Mouse (Mus musculus) midbrain, postnatal 0 days (tissue): ENCODE measurements at regions not wholly inside any gene's neighbourhood (a gene's known extent, or its start where the extent isn't known, plus 50 kb on each side); places are given as distances from the start of the nearest gene placed in this dataset.

Source experiments
- ATAC-seq: fragments of 200-750 bp; cut with Nextera tagmentation; 2 replicates; pipeline ENCODE4 v1.8.0; 2017; ENCODE audit warnings: moderate number of reproducible peaks, mild to moderate bottlenecking, moderate TSS enrichment, moderate library complexity; ENCODE audit not compliant: low FRiP score
- DNase-seq: peaks from one replicate; pipeline ENCODE4 v3.0.0-alpha.2; 2015; ENCODE audit warnings: low spot score
- H3K27ac ChIP-seq: fragments of 300-500 bp; sonication (generic); 2 replicates; pipeline ENCODE4 v1.5.1; 2014; ENCODE audit warnings: low read depth, mild to moderate bottlenecking, low read length, mixed read lengths
- H3K27me3 ChIP-seq: fragments of 300-500 bp; sonication (generic); 2 replicates; pipeline ENCODE4 v1.6.1; 2014; ENCODE audit warnings: low read length, control low read depth, mixed read lengths; ENCODE audit not compliant: insufficient read depth
- H3K36me3 ChIP-seq: fragments of 300-500 bp; sonication (generic); 2 replicates; pipeline ENCODE4 v1.6.1; 2014; ENCODE audit warnings: low read length, control low read depth, mixed read lengths; ENCODE audit not compliant: insufficient read depth
- H3K4me1 ChIP-seq: fragments of 300-500 bp; sonication (generic); 2 replicates; pipeline ENCODE4 v1.6.1; 2014; ENCODE audit warnings: mild to moderate bottlenecking, control low read depth, antibody characterized with exemption, low read length, mixed read lengths; ENCODE audit not compliant: insufficient read depth
- H3K4me2 ChIP-seq: fragments of 300-500 bp; sonication (generic); 2 replicates; pipeline ENCODE4 v1.6.1; 2014; ENCODE audit warnings: low read depth, mild to moderate bottlenecking, low read length, mixed read lengths; ENCODE audit not compliant: poor library complexity, severe bottlenecking
- H3K4me3 ChIP-seq: fragments of 300-500 bp; sonication (generic); 2 replicates; pipeline ENCODE4 v1.5.1; 2014; ENCODE audit warnings: low read depth, mild to moderate bottlenecking, low read length, moderate library complexity
- H3K9ac ChIP-seq: fragments of 300-500 bp; sonication (generic); replicated peaks from 2 replicates; pipeline ENCODE4 v1.6.1; 2014; ENCODE audit warnings: mild to moderate bottlenecking, low read length, moderate library complexity, mixed read lengths; ENCODE audit not compliant: poor library complexity, severe bottlenecking
- H3K9me3 ChIP-seq: fragments of 300-500 bp; sonication (generic); 2 replicates; pipeline ENCODE4 v1.6.1; 2016; ENCODE audit warnings: low read length, control low read depth
- CTCF ChIP-seq: IDR thresholded peaks from 2 replicates; pipeline ENCODE4 v1.5.1; 2016; ENCODE audit warnings: antibody characterized with exemption, mild to moderate bottlenecking
- WGBS: fragments of 180-500 bp; shearing (Covaris S2); extraction: QIAGEN DNeasy Blood & Tissue Kit; methylation state at CpG from one replicate; pipeline ENCODE4 v1.1.7; 2014; 5-methylcytosine and 5-hydroxymethylcytosine counted together

- no peak for ATAC-seq
- no peak overlapping the region for H3K4me2 ChIP-seq
- no peak overlapping the region for H3K9ac ChIP-seq
- no peak for TF ChIP-seq CTCF
- no peaks in the 10 kb centered on the region for H3K36me3 ChIP-seq
- H3K4me1 ChIP-seq, result no peaks in the 10 kb centered on the region
- H3K4me3 ChIP-seq, result no peak overlapping the region
- DNase-seq, result no peak
- H3K27me3 ChIP-seq, result no peaks in the 10 kb centered on the region
- H3K9me3 ChIP-seq, result no peaks in the 10 kb centered on the region
- 74% methylated on average over 2 of the region's 2 CpGs for WGBS
- no peak overlapping the region for H3K27ac ChIP-seq
These were observed 1113.7 kb upstream of the Zeb2 start for GRCm38 (mm10) chr2:46230791-46231450.

DNA sequence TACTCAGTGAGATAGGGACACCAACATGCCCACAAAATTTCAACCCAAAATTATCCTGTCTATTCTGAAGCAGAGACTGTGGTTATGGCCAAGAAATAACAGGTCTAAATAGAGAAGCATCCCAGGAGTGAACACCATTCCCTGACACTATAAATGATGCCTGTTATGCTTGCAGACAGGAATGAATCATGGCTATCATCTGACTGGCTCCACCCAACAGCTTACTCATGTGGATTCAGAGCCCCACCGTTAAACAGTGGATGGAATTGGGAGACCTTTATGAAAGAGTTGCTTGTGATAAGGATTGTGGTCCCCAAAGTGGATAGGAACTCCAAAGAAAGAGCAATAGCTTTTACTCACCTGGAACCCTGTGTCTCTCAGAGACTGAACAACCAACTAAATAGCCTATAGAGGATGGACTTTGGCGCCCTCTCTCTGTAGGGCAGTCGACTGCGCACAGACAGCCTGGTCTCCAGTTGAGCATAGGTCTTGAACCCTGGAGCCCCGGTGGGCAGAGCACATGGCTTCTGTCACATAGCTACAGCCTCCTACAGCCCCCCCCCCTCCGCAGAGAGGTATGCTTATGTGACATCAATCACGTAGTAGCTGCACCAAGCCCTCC, 1101.3 kb upstream of the Zeb2 start:
- Histone ChIP-seq H3K27me3 (no peaks in the 10 kb centered on the region), H3K9ac (no peak overlapping the region), H3K27ac (no peak overlapping the region), H3K9me3 (no peaks in the 10 kb centered on the region), H3K36me3 (no peaks in the 10 kb centered on the region), H3K4me1 (no peaks in the 10 kb centered on the region), H3K4me3 (no peak overlapping the region), H3K4me2 (no peak overlapping the region)
- no peak for TF ChIP-seq CTCF
- WGBS, result 96% methylated on average over 7 of the region's 7 CpGs
- ATAC-seq, result no peak
- DNase-seq, result no peak

GRCm38 (mm10) chr2:46199341-46199740, 1082.1 kb upstream of the Zeb2 start:
- no peaks in the 10 kb centered on the region for H3K36me3 ChIP-seq
- DNase-seq (no peak), ATAC-seq (no peak)
- H3K27me3 ChIP-seq, result no peaks in the 10 kb centered on the region
- WGBS, result 59% methylated on average over 1 of the region's 1 CpGs
- H3K27ac ChIP-seq, result no peak overlapping the region
- TF ChIP-seq CTCF, result no peak
- no peaks in the 10 kb centered on the region for H3K4me1 ChIP-seq
- no peaks in the 10 kb centered on the region for H3K9me3 ChIP-seq
- H3K4me2 ChIP-seq, result no peak overlapping the region
- H3K4me3 ChIP-seq, result no peak overlapping the region
- no peak overlapping the region for H3K9ac ChIP-seq

DNA sequence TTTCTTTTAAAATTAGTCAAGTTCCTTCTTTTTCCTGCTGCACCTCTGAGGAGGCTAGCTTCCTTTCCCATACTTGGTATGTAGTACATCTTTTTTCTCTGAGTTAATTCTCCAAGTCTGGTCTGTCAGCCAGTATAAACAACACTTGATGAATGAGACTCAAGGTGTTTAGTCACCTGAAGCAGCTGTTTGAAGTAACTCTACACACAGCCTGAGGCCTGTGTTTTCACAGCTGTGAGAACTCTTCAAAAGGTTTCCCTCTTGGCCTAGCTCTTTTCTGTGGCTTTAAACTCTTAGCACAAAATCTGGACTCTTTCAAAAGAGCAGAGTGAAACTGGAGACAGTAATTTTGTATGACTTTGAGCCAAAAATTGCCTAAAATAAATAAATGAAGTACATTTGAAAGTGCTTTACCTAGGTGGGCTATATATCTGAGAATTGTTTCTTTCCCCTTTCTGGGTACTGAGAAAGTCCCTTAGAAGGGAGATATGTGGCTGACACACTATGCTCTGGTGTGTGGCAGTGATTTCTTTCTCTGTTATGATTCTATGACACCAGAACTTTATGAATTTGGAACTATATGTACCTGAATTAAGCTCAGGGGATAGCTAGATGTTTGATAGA, 1070.2 kb upstream of the Zeb2 start:
- H3K9ac ChIP-seq, result no peak overlapping the region
- no peaks in the 10 kb centered on the region for H3K9me3 ChIP-seq
- no peaks in the 10 kb centered on the region for H3K36me3 ChIP-seq
- no peak overlapping the region for H3K4me3 ChIP-seq
- H3K27ac ChIP-seq, result no peak overlapping the region
- H3K27me3 ChIP-seq, result no peaks in the 10 kb centered on the region
- no peak for TF ChIP-seq CTCF
- no peak overlapping the region for H3K4me2 ChIP-seq
- DNase-seq (no peak), ATAC-seq (no peak)
- no peaks in the 10 kb centered on the region for H3K4me1 ChIP-seq

DNA sequence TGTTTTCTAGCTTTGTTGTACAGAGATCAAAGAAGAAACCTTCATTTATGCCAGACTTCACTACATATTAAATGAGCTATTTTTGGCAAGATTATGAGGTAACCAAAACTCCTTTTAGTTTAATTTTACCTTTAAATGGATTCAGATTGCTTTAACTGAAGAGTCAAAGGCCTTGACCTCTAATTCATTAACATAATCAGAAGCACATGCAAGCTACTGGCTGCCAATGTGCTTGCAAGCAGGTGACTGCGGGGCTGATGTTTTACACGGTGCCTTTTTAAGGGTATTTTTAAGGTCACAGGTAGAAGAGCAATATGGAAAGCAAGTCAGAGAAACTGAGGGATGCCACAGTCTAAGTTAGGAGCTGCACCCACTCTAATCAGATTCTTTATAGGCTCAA, 1066.0 kb upstream of the Zeb2 start:
- ATAC-seq (no peak), DNase-seq (no peak)
- no peak overlapping the region for H3K4me2 ChIP-seq
- no peak overlapping the region for H3K27ac ChIP-seq
- H3K27me3 ChIP-seq, result no peaks in the 10 kb centered on the region
- no peaks in the 10 kb centered on the region for H3K4me1 ChIP-seq
- no peak overlapping the region for H3K9ac ChIP-seq
- no peak for TF ChIP-seq CTCF
- H3K4me3 ChIP-seq, result no peak overlapping the region
- H3K36me3 ChIP-seq, result no peaks in the 10 kb centered on the region
- no peaks in the 10 kb centered on the region for H3K9me3 ChIP-seq
- 79% methylated on average over 2 of the region's 2 CpGs for WGBS

DNA sequence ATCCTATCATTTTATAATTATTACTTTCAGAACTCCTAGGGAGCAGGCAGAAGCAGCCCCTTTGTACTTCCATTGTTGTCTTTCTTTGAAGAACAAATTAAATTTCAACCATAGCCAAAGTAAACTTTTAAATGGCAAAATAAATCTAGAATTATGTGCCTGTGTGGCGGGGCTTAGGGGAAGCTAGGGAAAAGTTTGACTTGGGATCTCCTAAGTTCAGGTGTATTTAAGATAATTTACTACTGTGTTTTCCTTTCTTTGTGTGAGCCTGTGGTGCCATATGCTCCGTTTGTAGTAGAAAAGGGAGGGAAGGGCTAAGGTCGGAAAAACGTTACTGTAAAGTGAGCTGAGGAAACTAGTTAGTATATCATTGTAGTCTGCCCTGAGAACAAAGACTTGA, 1062.5 kb upstream of the Zeb2 start:
- H3K27ac ChIP-seq, result no peak overlapping the region
- WGBS, result 60% methylated on average over 4 of the region's 4 CpGs
- H3K4me1 ChIP-seq, result no peaks in the 10 kb centered on the region
- H3K4me2 ChIP-seq, result no peak overlapping the region
- no peaks in the 10 kb centered on the region for H3K9me3 ChIP-seq
- DNase-seq (no peak), ATAC-seq (no peak)
- H3K9ac ChIP-seq, result no peak overlapping the region
- TF ChIP-seq CTCF, result no peak
- H3K36me3 ChIP-seq, result no peaks in the 10 kb centered on the region
- no peak overlapping the region for H3K4me3 ChIP-seq
- no peaks in the 10 kb centered on the region for H3K27me3 ChIP-seq
